Mouse (Mus musculus) MEL (cell line): ENCODE results near the gene Myh6. TPM values are rescaled to one million over a fixed set of nuclear protein-coding genes. Genes with fewer than 3 reads are reported as not detected.

Source experiments
- DNase-seq: peaks from one replicate; pipeline ENCODE4 v3.0.0; 2011; ENCODE audit warnings: low read depth, low spot score
- H3K27ac ChIP-seq: 2 replicates; pipeline ENCODE4 v1.5.1; 2012; ENCODE audit warnings: low read depth, mild to moderate bottlenecking, control low read depth, low read length, moderate library complexity; ENCODE audit not compliant: control insufficient read depth
- H3K27me3 ChIP-seq, 2 experiments: fragments of 150-350 bp in 1 of 2; sonication (generic) in 1 of 2; 2 replicates each; pipeline ENCODE4 v1.6.1; 2012; ENCODE audit warnings: low read length in 2 of 2, mild to moderate bottlenecking in 2 of 2, improper control_type of control experiment in 1 of 2, moderate library complexity in 1 of 2; ENCODE audit not compliant: insufficient read depth in 2 of 2, control insufficient read depth in 1 of 2
- H3K36me3 ChIP-seq, 2 experiments: 2 replicates each; pipeline ENCODE4 v1.6.1; 2012 to 2014; ENCODE audit warnings: low read length in 2 of 2, improper control_type of control experiment in 1 of 2, inconsistent platforms in 1 of 2, mild to moderate bottlenecking in 1 of 2; ENCODE audit not compliant: insufficient read depth in 2 of 2, control insufficient read depth in 1 of 2
- H3K4me1 ChIP-seq, 2 experiments: fragments of 150-350 bp in 1 of 2; sonication (generic) in 1 of 2; 2 replicates each; pipeline ENCODE4 v1.6.1; 2012; ENCODE audit warnings: low read length in 2 of 2, improper control_type of control experiment in 1 of 2, mild to moderate bottlenecking in 1 of 2; ENCODE audit not compliant: insufficient read depth in 2 of 2, control insufficient read depth in 1 of 2
- H3K4me3 ChIP-seq, 2 experiments: fragments of 150-350 bp in 1 of 2; sonication (generic) in 1 of 2; 2 replicates each; pipeline ENCODE4 v1.5.1; 2012; ENCODE audit warnings: low read depth in 2 of 2, low read length in 2 of 2, mild to moderate bottlenecking in 2 of 2, moderate library complexity in 2 of 2, control low read depth in 1 of 2, improper control_type of control experiment in 1 of 2; ENCODE audit not compliant: control insufficient read depth in 1 of 2, insufficient read depth in 1 of 2
- H3K79me2 ChIP-seq: 2 replicates; pipeline ENCODE4 v1.6.1; 2012; ENCODE audit warnings: mild to moderate bottlenecking, low read length, moderate library complexity; ENCODE audit not compliant: control insufficient read depth, poor library complexity, insufficient read depth
- H3K9ac ChIP-seq: 2 replicates; pipeline ENCODE4 v1.6.1; 2012; ENCODE audit warnings: low read depth, mild to moderate bottlenecking, control low read depth, low read length, moderate library complexity; ENCODE audit not compliant: control insufficient read depth, poor library complexity, severe bottlenecking
- H3K9me3 ChIP-seq: fragments of 150-350 bp; sonication (generic); replicated peaks from 2 replicates; pipeline ENCODE4 v1.6.1; 2012; ENCODE audit warnings: mild to moderate bottlenecking, low read length, improper control_type of control experiment, moderate library complexity; ENCODE audit not compliant: insufficient read depth
- BHLHE40 ChIP-seq: IDR thresholded peaks from 2 replicates; pipeline ENCODE4 v1.6.1; 2012; ENCODE audit warnings: low read depth, mild to moderate bottlenecking, inconsistent platforms, low read length, improper control_type of control experiment, borderline replicate concordance
- GATA1 ChIP-seq: IDR thresholded peaks from 2 replicates; pipeline ENCODE4 v1.6.1; 2011; ENCODE audit warnings: low read depth, low read length, improper control_type of control experiment
- HCFC1 ChIP-seq: IDR thresholded peaks from 2 replicates; pipeline ENCODE4 v1.6.1; 2012; ENCODE audit warnings: low read depth, mild to moderate bottlenecking, inconsistent platforms, low read length, improper control_type of control experiment, moderate library complexity
- JUND ChIP-seq: IDR thresholded peaks from 2 replicates; pipeline ENCODE4 v1.6.1; 2011; ENCODE audit warnings: low read depth, mild to moderate bottlenecking, improper control_type of control experiment, low read length
- KAT2A ChIP-seq: conservative IDR thresholded peaks from 2 replicates; pipeline ENCODE4 v1.6.1; 2012; ENCODE audit warnings: low read depth, low read length, improper control_type of control experiment, inconsistent platforms
- MAFK ChIP-seq: IDR thresholded peaks from 2 replicates; pipeline ENCODE4 v1.6.1; 2011; ENCODE audit warnings: low read depth, mild to moderate bottlenecking, low read length, improper control_type of control experiment, borderline replicate concordance
- MEF2A ChIP-seq: IDR thresholded peaks from 2 replicates; pipeline ENCODE4 v1.6.1; 2014; ENCODE audit warnings: low read depth, mild to moderate bottlenecking, inconsistent platforms, low read length, improper control_type of control experiment; ENCODE audit not compliant: poor library complexity, insufficient replicate concordance, severe bottlenecking; ENCODE audit errors: extremely low read depth
- MYC ChIP-seq: IDR thresholded peaks from 2 replicates; pipeline ENCODE4 v1.6.1; 2011; ENCODE audit warnings: low read depth, mild to moderate bottlenecking, low read length, improper control_type of control experiment, moderate library complexity
- SIN3A ChIP-seq: IDR thresholded peaks from 2 replicates; pipeline ENCODE4 v1.6.1; 2012; ENCODE audit warnings: low read length, improper control_type of control experiment, inconsistent platforms
- TBP ChIP-seq: IDR thresholded peaks from 2 replicates; pipeline ENCODE4 v1.8.0; 2011; ENCODE audit warnings: low read depth, low read length, improper control_type of control experiment
- TCF12 ChIP-seq: IDR thresholded peaks from 2 replicates; pipeline ENCODE4 v1.6.1; 2014; ENCODE audit warnings: low read depth, mild to moderate bottlenecking, inconsistent platforms, low read length, improper control_type of control experiment, moderate library complexity
- USF2 ChIP-seq, 2 experiments: IDR thresholded peaks; 2 replicates each; pipeline ENCODE4 v1.6.1; 2011 to 2012; ENCODE audit warnings: improper control_type of control experiment in 2 of 2, low read length in 2 of 2, borderline replicate concordance in 1 of 2, inconsistent platforms in 1 of 2, low read depth in 1 of 2, mild to moderate bottlenecking in 1 of 2; ENCODE audit not compliant: insufficient read depth in 1 of 2
- ZC3H11A ChIP-seq: IDR thresholded peaks from 2 replicates; pipeline ENCODE4 v1.6.1; 2012; ENCODE audit warnings: low read depth, mild to moderate bottlenecking, inconsistent platforms, low read length, improper control_type of control experiment
- ZMIZ1 ChIP-seq: IDR thresholded peaks from 2 replicates; pipeline ENCODE4 v1.6.1; 2012; ENCODE audit warnings: low read depth, mild to moderate bottlenecking, inconsistent platforms, low read length, improper control_type of control experiment, moderate library complexity
- ZNF384 ChIP-seq: IDR thresholded peaks from 2 replicates; pipeline ENCODE4 v1.6.1; 2012; ENCODE audit warnings: low read depth, mild to moderate bottlenecking, inconsistent platforms, low read length, improper control_type of control experiment
- polyA plus RNA-seq, 2 experiments: library from polyadenylated mRNA; stranded (reverse) in 1 of 2; unstranded in 1 of 2; fragments of >175 nt in 1 of 2; fragments of >200 nt in 1 of 2; gene quantifications; 2 replicates each; pipeline versions ENCODE4 v1.2.1 to v1.2.4; 2012; ENCODE audit warnings: low replicate concordance in 2 of 2, low read depth in 1 of 2; ENCODE audit not compliant: insufficient read length in 2 of 2, insufficient read depth in 1 of 2, missing spikeins in 1 of 2
- total RNA-seq: library from RNA; depleted of rRNA; stranded (reverse); fragments of 300-350 nt; gene quantifications from 2 replicates; pipeline ENCODE4 v1.2.3, GENCODE M21; 2012

The Myh6 gene
- total and polyA plus RNA-seq, 3 experiments: not detected

DNA sequence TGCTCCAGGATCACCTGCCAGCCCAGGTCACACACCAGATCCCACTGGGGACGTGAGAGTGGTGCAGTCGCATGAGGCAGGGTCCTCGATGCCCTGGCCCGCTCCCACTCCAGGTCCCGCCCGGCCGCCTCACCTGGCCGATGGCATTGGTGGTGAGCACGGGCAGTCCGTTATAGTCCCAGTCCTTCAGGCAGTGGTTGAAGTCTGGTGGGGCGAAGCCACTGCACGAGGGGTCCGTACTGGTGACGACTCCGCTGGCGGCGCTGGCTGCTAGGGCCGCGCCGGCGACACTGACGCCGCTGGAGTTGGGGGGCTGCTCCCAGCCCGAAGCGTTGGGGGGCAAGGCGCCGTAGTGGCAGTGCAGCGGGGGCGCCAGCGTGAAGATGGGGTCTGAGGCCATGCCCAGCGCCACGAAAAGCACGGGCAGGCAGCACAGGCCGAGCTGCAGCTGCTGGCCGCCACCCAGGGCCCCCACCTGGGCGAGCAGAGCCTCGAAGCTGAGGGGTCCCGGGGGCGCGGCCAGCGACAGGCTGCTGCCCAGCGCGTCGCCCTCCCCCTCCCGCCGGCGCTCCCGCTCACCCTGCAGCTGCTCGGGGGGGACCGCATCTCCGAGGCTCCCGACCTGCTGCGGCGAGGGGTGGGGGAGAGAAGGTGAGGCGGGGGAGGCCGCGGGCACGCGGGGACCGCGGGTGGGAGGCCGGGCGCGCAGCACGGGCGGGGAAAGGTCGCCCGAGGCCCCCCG is 54.4 kb downstream of the Myh6 start:
- TF ChIP-seq BHLHE40: no peak
- TF ChIP-seq JUND: no peak
- no peak for TF ChIP-seq MEF2A
- no peak for TF ChIP-seq SIN3A
- TF ChIP-seq MYC: no peak
- no peak for TF ChIP-seq ZNF384
- no peak for TF ChIP-seq ZC3H11A
- no peak for TF ChIP-seq ZMIZ1
- no peak for TF ChIP-seq KAT2A
- no peak for TF ChIP-seq GATA1
- TF ChIP-seq HCFC1: no peak
- Histone ChIP-seq H3K27ac (no peak overlapping the region), H3K27me3 (peaks cover 9 to 13% of the 10 kb centered on the region in 2 experiments; a peak in 3 of 4 replicates), H3K79me2 (no peaks in the 10 kb centered on the region), H3K9me3 (no peaks in the 10 kb centered on the region), H3K4me3 (peak overlapping the region in 1 of 2 experiments; percentile 32; a peak in 1 of 4 replicates), H3K9ac (no peak overlapping the region), H3K36me3 (no peaks in the 10 kb centered on the region), H3K4me1 (no peaks in the 10 kb centered on the region; a peak in 1 of 4 replicates)
- DNase-seq: no peak

DNA sequence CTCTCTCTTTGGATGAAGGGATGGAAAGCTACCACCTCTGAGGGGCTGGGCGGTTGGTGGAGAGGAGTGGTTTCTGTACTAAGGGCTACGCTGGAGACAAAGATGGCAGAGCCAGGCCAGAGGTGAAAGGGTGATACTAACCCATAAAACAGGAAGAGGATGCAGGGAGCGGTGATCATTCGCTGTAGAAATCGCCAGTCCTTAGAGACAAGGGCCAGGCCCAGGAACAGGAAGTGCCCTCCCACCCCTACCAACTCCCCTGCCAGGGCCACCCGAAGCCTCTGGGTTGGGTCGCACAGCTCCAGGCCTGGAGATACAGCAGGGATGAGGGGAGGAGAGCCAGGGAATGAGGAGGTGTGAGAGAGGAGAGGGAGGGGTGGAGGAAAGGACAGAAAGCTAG is 58.0 kb downstream of the Myh6 start:
- no peaks in the 10 kb centered on the region for H3K36me3 ChIP-seq
- no peaks in the 10 kb centered on the region for H3K79me2 ChIP-seq
- H3K9ac ChIP-seq: no peak overlapping the region
- TF ChIP-seq ZMIZ1: no peak
- no peak for TF ChIP-seq USF2 (IDR thresholded peaks at IDR 0.05; ENCODE audit: borderline replicate concordance in 1 of 2, insufficient read depth in 1 of 2, low read depth in 1 of 2, low read length in 2 of 2)
- TF ChIP-seq TBP: no peak
- no peak for TF ChIP-seq BHLHE40
- TF ChIP-seq TCF12: no peak
- no peak for TF ChIP-seq MAFK
- no peaks in the 10 kb centered on the region for H3K9me3 ChIP-seq
- no peak overlapping the region for H3K4me3 ChIP-seq
- no peak for DNase-seq
- H3K4me1 ChIP-seq: no peaks in the 10 kb centered on the region; a peak in 1 of 4 replicates
- peaks cover 4% of the 10 kb centered on the region in 2 experiments; a peak in 3 of 4 replicates for H3K27me3 ChIP-seq
- no peak overlapping the region for H3K27ac ChIP-seq
